In genomic region chr9:62438755-62439101, GRCm38 (mm10) we compare ENCODE assay signal across 8 mouse cellular contexts.
DNase-seq lines count a peak whose midpoint lies in the region; ATAC-seq lines count a peak whose summit lies in the region.

No protein-coding gene starts in this region.

- H3K27ac ChIP-seq in midbrain, embryonic 10.5 days (replicated peaks), result peak overlapping the region; percentile 69
- H3K27ac ChIP-seq in midbrain, embryonic 11.5 days (ENCODE audit: low read depth, low read length), result no peak overlapping the region
- peak overlapping the region; percentile 67 for H3K27ac ChIP-seq in limb, embryonic 15.5 days

- H3K36me3 ChIP-seq in midbrain, embryonic 10.5 days, result no peaks in the 10 kb centered on the region
- no peaks in the 10 kb centered on the region for H3K36me3 ChIP-seq in midbrain, embryonic 11.5 days (ENCODE audit: control insufficient read depth, insufficient read depth, low read length)
- no peaks in the 10 kb centered on the region for H3K36me3 ChIP-seq in limb, embryonic 15.5 days

- H3K4me1 ChIP-seq in midbrain, embryonic 10.5 days, result peaks cover 26% of the 10 kb centered on the region
- peaks cover 7% of the 10 kb centered on the region for H3K4me1 ChIP-seq in midbrain, embryonic 11.5 days (ENCODE audit: control insufficient read depth, insufficient read depth, low read length)
- peaks cover 24% of the 10 kb centered on the region for H3K4me1 ChIP-seq in limb, embryonic 15.5 days

- ATAC-seq in midbrain, embryonic 11.5 days (ENCODE audit: low FRiP score), result no peak
- ATAC-seq in limb, embryonic 15.5 days (ENCODE audit: insufficient number of reproducible peaks, low FRiP score, low TSS enrichment, low read depth), result peak; percentile 55; the same call in 1 of the 2 replicates
- no peak for ATAC-seq in monocyte, adult 5-6 weeks (replicated peaks; ENCODE audit: insufficient number of reproducible peaks, low FRiP score, low TSS enrichment, poor library complexity, severe bottlenecking)

- no peaks in the 10 kb centered on the region for H3K9me3 ChIP-seq in midbrain, embryonic 10.5 days (replicated peaks)
- H3K9me3 ChIP-seq in midbrain, embryonic 11.5 days (ENCODE audit: control insufficient read depth, low read length), result no peaks in the 10 kb centered on the region
- H3K9me3 ChIP-seq in limb, embryonic 15.5 days, result no peaks in the 10 kb centered on the region

- WGBS in midbrain, embryonic 10.5 days, result 54% methylated on average over 3 of the region's 3 CpGs
- WGBS in midbrain, embryonic 11.5 days, result 65% methylated on average over 3 of the region's 3 CpGs
- 32% methylated on average over 3 of the region's 3 CpGs for WGBS in limb, embryonic 15.5 days

- no peak for DNase-seq in midbrain, embryonic 10.5 days (ENCODE audit: low spot score)
- no peak for DNase-seq in midbrain, embryonic 11.5 days (ENCODE audit: low spot score, missing footprints)
- DNase-seq in heart, adult 9 months (ENCODE audit: low spot score in 2 of 2), result peak; percentile 58 to 66
- DNase-seq in kidney, adult 9 months, result peak; percentile 67
- peak; percentile 75 for DNase-seq in retina, embryonic 14.5 days (ENCODE audit: low spot score)
- DNase-seq in thymus, postnatal 4 days, result no peak

- H3K9ac ChIP-seq in midbrain, embryonic 11.5 days (ENCODE audit: low read length), result no peak overlapping the region
- no peak overlapping the region for H3K9ac ChIP-seq in limb, embryonic 15.5 days

- H3K4me2 ChIP-seq in midbrain, embryonic 11.5 days, result no peak overlapping the region
- H3K4me2 ChIP-seq in limb, embryonic 15.5 days, result no peak overlapping the region

- H3K4me3 ChIP-seq in midbrain, embryonic 10.5 days, result no peak overlapping the region
- no peak overlapping the region for H3K4me3 ChIP-seq in midbrain, embryonic 11.5 days (ENCODE audit: low read depth, low read length)
- H3K4me3 ChIP-seq in limb, embryonic 15.5 days, result no peak overlapping the region

- no peaks in the 10 kb centered on the region for H3K27me3 ChIP-seq in midbrain, embryonic 10.5 days (ENCODE audit: low read depth, poor library complexity, severe bottlenecking)
- no peaks in the 10 kb centered on the region for H3K27me3 ChIP-seq in midbrain, embryonic 11.5 days (ENCODE audit: control insufficient read depth, insufficient read depth, low read length)
- H3K27me3 ChIP-seq in limb, embryonic 15.5 days, result no peaks in the 10 kb centered on the region

Comparison
In these comparisons a context has a peak if more than half of its experiments do, and no peak if none do; other contexts are left out.
1. DNase-seq: peak in heart, adult 9 months (2 of 2), kidney, adult 9 months (single experiment) and retina, embryonic 14.5 days (single experiment); none in midbrain, embryonic 10.5 days (single experiment), midbrain, embryonic 11.5 days (single experiment) and thymus, postnatal 4 days (single experiment).